Mouse (Mus musculus) erythroblast, embryonic 14.5 days (primary cell): ENCODE data around the gene Kcnj15.

Experiments
- GATA1 ChIP-seq: IDR thresholded peaks from 2 replicates; pipeline ENCODE4 v1.6.1; 2012; ENCODE audit warnings: low read length, inconsistent platforms, mixed read lengths
- TAL1 ChIP-seq: IDR thresholded peaks from 3 replicates; pipeline ENCODE4 v1.6.1; 2012; ENCODE audit warnings: low read length, inconsistent platforms, mixed read lengths

GRCm38 (mm10) chr16:95273101-95273500 lies 15.7 kb downstream of the Kcnj15 start:
- TF ChIP-seq TAL1, result no peak
- TF ChIP-seq GATA1, result no peak
